Mouse (Mus musculus) spleen, adult 2 months (tissue): ENCODE measurements around the gene Ascc3. TPM values are rescaled to one million over a fixed set of nuclear protein-coding genes. Genes with fewer than 3 reads are reported as not detected.

Experiments used
- DNase-seq, 2 experiments: peaks; one replicate each; pipeline versions ENCODE4 v3.0.0 to v3.0.0-alpha.2; 2012 to 2021; ENCODE audit warnings: low spot score in 2 of 2, low read depth in 1 of 2
- H3K27ac ChIP-seq: fragments of 200-500 bp; 2 replicates; pipeline ENCODE4 v1.5.1; 2012; ENCODE audit warnings: low read length, inconsistent platforms; ENCODE audit not compliant: insufficient read depth
- H3K27me3 ChIP-seq: fragments of 200-500 bp; 2 replicates; pipeline ENCODE4 v1.6.1; 2012; ENCODE audit warnings: mild to moderate bottlenecking, moderate library complexity, low read length, inconsistent platforms; ENCODE audit not compliant: control insufficient read depth, insufficient read depth
- H3K36me3 ChIP-seq: fragments of 200-500 bp; 2 replicates; pipeline ENCODE4 v1.6.1; 2012; ENCODE audit warnings: mild to moderate bottlenecking, low read length, inconsistent platforms; ENCODE audit not compliant: control insufficient read depth, insufficient read depth
- H3K4me1 ChIP-seq: fragments of 200-500 bp; 2 replicates; pipeline ENCODE4 v1.6.1; 2011; ENCODE audit warnings: inconsistent platforms; ENCODE audit not compliant: control insufficient read depth, insufficient read depth, insufficient read length
- H3K4me3 ChIP-seq: fragments of 200-500 bp; 2 replicates; pipeline ENCODE4 v1.5.1; 2011; ENCODE audit warnings: mild to moderate bottlenecking, inconsistent platforms; ENCODE audit not compliant: insufficient read depth, insufficient read length; ENCODE audit errors: extremely low read depth
- CTCF ChIP-seq: fragments of 200-500 bp; IDR thresholded peaks from 2 replicates; pipeline ENCODE4 v1.5.1; 2011; ENCODE audit warnings: mild to moderate bottlenecking, inconsistent platforms; ENCODE audit not compliant: insufficient read depth, insufficient read length, insufficient replicate concordance; ENCODE audit errors: extremely low read depth
- POLR2A ChIP-seq: fragments of 200-500 bp; IDR thresholded peaks from 2 replicates; pipeline ENCODE4 v1.6.1; 2011; ENCODE audit warnings: low read depth, low read length, inconsistent platforms
- WGBS: fragments of 180-500 bp; shearing (Covaris S2); methylation state at CpG from one replicate; pipeline ENCODE4 v1.1.7; 2018; 5-methylcytosine and 5-hydroxymethylcytosine counted together
- polyA plus RNA-seq: library from polyadenylated mRNA; depleted of rRNA; stranded (reverse); fragments of >200 nt; gene quantifications from 2 replicates; pipeline ENCODE4 v1.2.3, GENCODE M21; 2012

The Ascc3 gene
- polyA plus RNA-seq, 1 experiment: 12.1 TPM

GRCm38 (mm10) chr10:50868202-50868601, 275.7 kb downstream of the Ascc3 start:
- Histone ChIP-seq H3K27ac (no peak overlapping the region), H3K36me3 (no peaks in the 10 kb centered on the region), H3K4me3 (no peak overlapping the region), H3K4me1 (no peaks in the 10 kb centered on the region), H3K27me3 (no peaks in the 10 kb centered on the region)
- DNase-seq: no peak
- WGBS: 56% methylated on average over 4 of the region's 4 CpGs
- TF ChIP-seq CTCF (no peak), POLR2A (no peak)

GRCm38 (mm10) chr10:50876952-50877351, 284.5 kb downstream of the Ascc3 start:
- Histone ChIP-seq H3K27ac (no peak overlapping the region), H3K36me3 (no peaks in the 10 kb centered on the region), H3K27me3 (no peaks in the 10 kb centered on the region), H3K4me1 (no peaks in the 10 kb centered on the region), H3K4me3 (no peak overlapping the region)
- TF ChIP-seq CTCF: no peak
- no peak for TF ChIP-seq POLR2A
- 31% methylated on average over 5 of the region's 5 CpGs for WGBS
- no peak for DNase-seq

GRCm38 (mm10) chr10:50881476-50882069, 289.1 kb downstream of the Ascc3 start:
- Histone ChIP-seq H3K27ac (no peak overlapping the region), H3K4me1 (no peaks in the 10 kb centered on the region), H3K27me3 (no peaks in the 10 kb centered on the region), H3K36me3 (no peaks in the 10 kb centered on the region), H3K4me3 (no peak overlapping the region)
- TF ChIP-seq POLR2A: no peak
- no peak for TF ChIP-seq CTCF
- 44% methylated on average over 2 of the region's 2 CpGs for WGBS
- DNase-seq: no peak

GRCm38 (mm10) chr10:50882366-50882765, 289.9 kb downstream of the Ascc3 start:
- H3K27ac ChIP-seq: no peak overlapping the region
- no peaks in the 10 kb centered on the region for H3K27me3 ChIP-seq
- no peak for TF ChIP-seq CTCF
- 88% methylated on average over 2 of the region's 2 CpGs for WGBS
- H3K4me1 ChIP-seq: no peaks in the 10 kb centered on the region
- no peak for DNase-seq
- H3K4me3 ChIP-seq: no peak overlapping the region
- no peaks in the 10 kb centered on the region for H3K36me3 ChIP-seq

- no peaks in the 10 kb centered on the region for H3K4me1 ChIP-seq
- no peak for TF ChIP-seq CTCF
- TF ChIP-seq POLR2A: no peak
- DNase-seq: no peak
- WGBS: 79% methylated on average over 4 of the region's 4 CpGs
- no peak overlapping the region for H3K4me3 ChIP-seq
- no peak overlapping the region for H3K27ac ChIP-seq
- no peaks in the 10 kb centered on the region for H3K36me3 ChIP-seq
- no peaks in the 10 kb centered on the region for H3K27me3 ChIP-seq
These were observed 293.8 kb downstream of the Ascc3 start for GRCm38 (mm10) chr10:50886305-50886704.

GRCm38 (mm10) chr10:50890621-50891020, 298.2 kb downstream of the Ascc3 start:
- DNase-seq: no peak
- no peak overlapping the region for H3K4me3 ChIP-seq
- TF ChIP-seq POLR2A (no peak), CTCF (no peak)
- no peaks in the 10 kb centered on the region for H3K36me3 ChIP-seq
- WGBS: 17% methylated on average over 6 of the region's 6 CpGs
- H3K4me1 ChIP-seq: peaks cover 10% of the 10 kb centered on the region
- H3K27me3 ChIP-seq: peaks cover 24% of the 10 kb centered on the region
- no peak overlapping the region for H3K27ac ChIP-seq

- no peak for DNase-seq
- no peak overlapping the region for H3K4me3 ChIP-seq
- peaks cover 30% of the 10 kb centered on the region for H3K27me3 ChIP-seq
These were observed 299.6 kb downstream of the Ascc3 start for GRCm38 (mm10) chr10:50891876-50892711.

More at GRCm38 (mm10) chr10:50891876-50892711, 299.6 kb downstream of the Ascc3 start:
- 10% methylated on average over 26 of the region's 26 CpGs for WGBS
- H3K36me3 ChIP-seq: no peaks in the 10 kb centered on the region
- no peak overlapping the region for H3K27ac ChIP-seq
- TF ChIP-seq CTCF: no peak
- no peak for TF ChIP-seq POLR2A
- H3K4me1 ChIP-seq: peaks cover 10% of the 10 kb centered on the region
